9 mouse cellular contexts compared by ENCODE assay signal in the genomic region with DNA sequence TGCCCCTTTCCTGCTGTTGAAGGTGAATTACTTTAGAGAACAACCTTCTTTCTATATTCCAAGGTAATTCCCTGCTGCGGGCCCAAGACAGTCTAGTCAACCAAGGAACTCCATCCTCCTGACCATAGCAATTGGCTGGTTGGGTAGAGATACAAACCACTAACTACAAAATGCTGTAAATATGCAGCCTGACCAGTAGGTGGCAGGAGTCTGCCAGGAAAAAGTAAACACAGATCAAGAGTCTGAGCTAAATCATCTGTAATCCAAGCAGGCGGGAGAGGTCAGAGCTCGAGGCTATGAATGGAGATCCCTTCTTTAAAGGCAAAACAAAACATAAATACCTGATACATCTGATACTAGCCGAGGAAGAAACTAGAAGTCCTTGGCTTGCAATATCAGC. TPM values are rescaled to one million over a fixed set of nuclear protein-coding genes. Genes with fewer than 3 reads are reported as not detected.
A peak's percentile ranks its signal among the peaks of the same experiment; 100 is the strongest.
DNase-seq lines count a peak whose midpoint lies in the region; ATAC-seq and TF ChIP-seq lines count a peak whose summit lies in the region.
"Had no signal": no experiment of that assay in that cellular context is flagged by ENCODE, and none has a peak within 500 bp of the region (broad histone marks: within the 10 kb centered on the region; RNA-seq: fewer than 3 reads in every experiment).

No protein-coding gene starts in this region.

- H3K36me3 ChIP-seq in heart, postnatal 0 days (replicated peaks; ENCODE audit: control insufficient read depth, insufficient read depth, low read length) = peaks cover 44% of the 10 kb centered on the region
- H3K36me3 ChIP-seq in heart, embryonic 12.5 days = peaks cover 50% of the 10 kb centered on the region
- H3K36me3 ChIP-seq in embryonic facial prominence, embryonic 14.5 days (ENCODE audit: control insufficient read depth, insufficient read depth, low read length) = peaks cover 34% of the 10 kb centered on the region
- H3K36me3 ChIP-seq in kidney, embryonic 14.5 days (ENCODE audit: control insufficient read depth, insufficient read depth, low read length) = peaks cover 22% of the 10 kb centered on the region
- peaks cover 6% of the 10 kb centered on the region; the same call in 1 of the 2 replicates for H3K36me3 ChIP-seq in lung, postnatal 0 days (ENCODE audit: insufficient read depth, low read length)

- TF ChIP-seq CTCF in heart, postnatal 0 days (IDR thresholded peaks at IDR 0.05; ENCODE audit: low read depth) = peak; percentile 86
- TF ChIP-seq CTCF in lung, postnatal 0 days (IDR thresholded peaks at IDR 0.05) = peak; percentile 91

- peak; percentile 76 for DNase-seq in heart, postnatal 0 days (ENCODE audit: low spot score)
- peak; percentile 59 for DNase-seq in CD4-positive helper T cell, adult 2 months (ENCODE audit: low read depth, low spot score)
- peak; percentile 79 for DNase-seq in brain, adult 2 months (ENCODE audit: low read depth, low spot score)
- DNase-seq in embryonic facial prominence, embryonic 14.5 days (ENCODE audit: low spot score) = peak; percentile 74
- peak; percentile 85 for DNase-seq in lung, postnatal 0 days (ENCODE audit: low spot score)
- peak; percentile 30 to 32 for DNase-seq in spleen, postnatal 36 days (ENCODE audit: low spot score in 2 of 2)

- H3K27me3 ChIP-seq in heart, postnatal 0 days (ENCODE audit: control insufficient read depth, insufficient read depth, low read length) = no peaks in the 10 kb centered on the region
- no peaks in the 10 kb centered on the region for H3K27me3 ChIP-seq in heart, embryonic 12.5 days (replicated peaks)
- no peaks in the 10 kb centered on the region for H3K27me3 ChIP-seq in embryonic facial prominence, embryonic 14.5 days (replicated peaks; ENCODE audit: control insufficient read depth, insufficient read depth, low read length)
- H3K27me3 ChIP-seq in kidney, embryonic 14.5 days (ENCODE audit: control insufficient read depth, insufficient read depth, low read length) = no peaks in the 10 kb centered on the region
- H3K27me3 ChIP-seq in lung, postnatal 0 days (replicated peaks; ENCODE audit: insufficient read depth, low read length) = no peaks in the 10 kb centered on the region
- H3K27me3 ChIP-seq: stomach, embryonic 15.5 days had no signal

- H3K9ac ChIP-seq in heart, postnatal 0 days (replicated peaks; ENCODE audit: low read depth, low read length) = no peak overlapping the region
- H3K9ac ChIP-seq in heart, embryonic 12.5 days = no peak overlapping the region
- no peak overlapping the region for H3K9ac ChIP-seq in embryonic facial prominence, embryonic 14.5 days (ENCODE audit: low read depth, low read length)
- no peak overlapping the region for H3K9ac ChIP-seq in kidney, embryonic 14.5 days (ENCODE audit: low read depth, low read length)
- no peak overlapping the region for H3K9ac ChIP-seq in lung, postnatal 0 days (replicated peaks; ENCODE audit: low read depth)
- H3K9ac ChIP-seq: stomach, embryonic 15.5 days had no signal

- no peak overlapping the region for H3K4me2 ChIP-seq in heart, postnatal 0 days (ENCODE audit: low read depth, low read length)
- no peak overlapping the region for H3K4me2 ChIP-seq in heart, embryonic 12.5 days
- no peak overlapping the region for H3K4me2 ChIP-seq in embryonic facial prominence, embryonic 14.5 days (ENCODE audit: low read depth, low read length)
- H3K4me2 ChIP-seq in kidney, embryonic 14.5 days (replicated peaks; ENCODE audit: low read depth, low read length) = no peak overlapping the region
- no peak overlapping the region for H3K4me2 ChIP-seq in lung, postnatal 0 days (replicated peaks; ENCODE audit: low read depth, low read length)
- H3K4me2 ChIP-seq: stomach, embryonic 15.5 days had no signal

- peak; percentile 67; the same call in 1 of the 2 replicates for ATAC-seq in heart, postnatal 0 days (ENCODE audit: insufficient read depth, low read depth)
- ATAC-seq in heart, embryonic 12.5 days (ENCODE audit: insufficient number of reproducible peaks, low FRiP score) = no peak
- ATAC-seq in embryonic facial prominence, embryonic 14.5 days (ENCODE audit: low read depth) = 0 out of 2 replicates have a peak, but pooled peaks have one; percentile 33
- 0 out of 2 replicates have a peak, but pooled peaks have one; percentile 49 for ATAC-seq in kidney, embryonic 14.5 days (ENCODE audit: low FRiP score, low TSS enrichment)
- peak; percentile 40; the same call in 1 of the 2 replicates for ATAC-seq in lung, postnatal 0 days

- H3K9me3 ChIP-seq in heart, postnatal 0 days (replicated peaks; ENCODE audit: control insufficient read depth, low read length) = no peaks in the 10 kb centered on the region
- H3K9me3 ChIP-seq in heart, embryonic 12.5 days (replicated peaks) = no peaks in the 10 kb centered on the region
- H3K9me3 ChIP-seq in embryonic facial prominence, embryonic 14.5 days (ENCODE audit: control insufficient read depth, low read length) = no peaks in the 10 kb centered on the region
- H3K9me3 ChIP-seq in kidney, embryonic 14.5 days (ENCODE audit: control insufficient read depth, low read length) = no peaks in the 10 kb centered on the region
- H3K9me3 ChIP-seq in lung, postnatal 0 days (ENCODE audit: low read length) = no peaks in the 10 kb centered on the region
- H3K9me3 ChIP-seq: stomach, embryonic 15.5 days had no signal

- no peak for TF ChIP-seq EP300 in heart, postnatal 0 days (IDR thresholded peaks at IDR 0.05; ENCODE audit: low read depth)
- no peak for TF ChIP-seq EP300 in lung, postnatal 0 days (IDR thresholded peaks at IDR 0.05)

- H3K4me3 ChIP-seq in heart, postnatal 0 days (ENCODE audit: low read depth, low read length) = no peak overlapping the region
- no peak overlapping the region for H3K4me3 ChIP-seq in heart, embryonic 12.5 days
- no peak overlapping the region for H3K4me3 ChIP-seq in embryonic facial prominence, embryonic 14.5 days (ENCODE audit: low read depth, low read length)
- no peak overlapping the region for H3K4me3 ChIP-seq in kidney, embryonic 14.5 days (ENCODE audit: low read length)
- no peak overlapping the region for H3K4me3 ChIP-seq in lung, postnatal 0 days (ENCODE audit: low read depth, low read length)
- H3K4me3 ChIP-seq: stomach, embryonic 15.5 days had no signal

- H3K27ac ChIP-seq in heart, postnatal 0 days (ENCODE audit: low read depth) = no peak overlapping the region
- H3K27ac ChIP-seq in heart, embryonic 12.5 days (ENCODE audit: poor library complexity, severe bottlenecking) = no peak overlapping the region
- no peak overlapping the region for H3K27ac ChIP-seq in embryonic facial prominence, embryonic 14.5 days (replicated peaks; ENCODE audit: low read depth, low read length)
- H3K27ac ChIP-seq in kidney, embryonic 14.5 days (ENCODE audit: low read depth, low read length) = no peak overlapping the region
- H3K27ac ChIP-seq in lung, postnatal 0 days (ENCODE audit: low read length) = no peak overlapping the region
- H3K27ac ChIP-seq: stomach, embryonic 15.5 days had no signal

- 22% methylated on average over 4 of the region's 4 CpGs for WGBS in heart, postnatal 0 days
- 27% methylated on average over 4 of the region's 4 CpGs for WGBS in heart, embryonic 12.5 days
- WGBS in embryonic facial prominence, embryonic 14.5 days = 18% methylated on average over 4 of the region's 4 CpGs
- WGBS in kidney, embryonic 14.5 days = 23% methylated on average over 4 of the region's 4 CpGs
- WGBS in lung, postnatal 0 days = 23% methylated on average over 4 of the region's 4 CpGs

- no peaks in the 10 kb centered on the region for H3K4me1 ChIP-seq in heart, postnatal 0 days (ENCODE audit: control insufficient read depth, insufficient read depth)
- H3K4me1 ChIP-seq in heart, embryonic 12.5 days (replicated peaks) = 0 out of 2 replicates have a peak, but pooled peaks cover 5% of the 10 kb centered on the region
- no peaks in the 10 kb centered on the region for H3K4me1 ChIP-seq in embryonic facial prominence, embryonic 14.5 days (ENCODE audit: control insufficient read depth, insufficient read depth, low read length)
- H3K4me1 ChIP-seq in kidney, embryonic 14.5 days (ENCODE audit: control insufficient read depth, insufficient read depth, low read length) = no peaks in the 10 kb centered on the region
- no peaks in the 10 kb centered on the region for H3K4me1 ChIP-seq in lung, postnatal 0 days (ENCODE audit: insufficient read depth, low read depth, low read length)

RNA-seq across cellular contexts. Expression of a gene that starts 18.1 kb away (rescaled TPM):
- total RNA-seq in heart, postnatal 0 days (2014; rRNA removed; ENCODE audit: low replicate concordance) = 19.6 and 20.0 TPM in 2 replicates
- polyA plus RNA-seq in heart, postnatal 0 days (2015; fragmentation: Nextera tagmentation; extraction: Ambion mirVana) = 39.6 and 46.8 TPM in 2 replicates
- 46.2 and 48.2 TPM in 2 replicates for polyA plus RNA-seq in heart, embryonic 12.5 days (2016; fragmentation: Nextera tagmentation; extraction: Ambion mirVana)
- 73.3 and 75.2 TPM in 2 replicates for polyA plus RNA-seq in embryonic facial prominence, embryonic 14.5 days (2014; fragmentation: Nextera tagmentation; extraction: Ambion mirVana)
- 74.2 and 90.7 TPM in 2 replicates for polyA plus RNA-seq in kidney, embryonic 14.5 days (2014; fragmentation: Nextera tagmentation; extraction: Ambion mirVana)
- polyA plus RNA-seq in lung, postnatal 0 days (2015; fragmentation: Nextera tagmentation; extraction: Ambion mirVana) = 48.2 and 54.1 TPM in 2 replicates

RNA-seq across cellular contexts. Expression of a gene that starts 18.2 kb away (rescaled TPM):
- 36.8 and 39.2 TPM in 2 replicates for total RNA-seq in heart, postnatal 0 days (2014; rRNA removed; ENCODE audit: low replicate concordance)
- polyA plus RNA-seq in heart, postnatal 0 days (2015; fragmentation: Nextera tagmentation; extraction: Ambion mirVana) = 41.2 and 41.4 TPM in 2 replicates
- 84.5 and 85.5 TPM in 2 replicates for polyA plus RNA-seq in heart, embryonic 12.5 days (2016; fragmentation: Nextera tagmentation; extraction: Ambion mirVana)
- polyA plus RNA-seq in embryonic facial prominence, embryonic 14.5 days (2014; fragmentation: Nextera tagmentation; extraction: Ambion mirVana) = 119 and 134 TPM in 2 replicates
- polyA plus RNA-seq in kidney, embryonic 14.5 days (2014; fragmentation: Nextera tagmentation; extraction: Ambion mirVana) = 186 and 189 TPM in 2 replicates
- 52.9 and 54.7 TPM in 2 replicates for polyA plus RNA-seq in lung, postnatal 0 days (2015; fragmentation: Nextera tagmentation; extraction: Ambion mirVana)

RNA-seq across cellular contexts. Expression of a gene that starts 33.2 kb away (rescaled TPM):
- not detected in 2 replicates for total RNA-seq in heart, postnatal 0 days (2014; rRNA removed; ENCODE audit: low replicate concordance)
- 2.1 and 2.8 TPM in 2 replicates for polyA plus RNA-seq in heart, postnatal 0 days (2015; fragmentation: Nextera tagmentation; extraction: Ambion mirVana)
- 0.88 and 1.5 TPM in 2 replicates for polyA plus RNA-seq in heart, embryonic 12.5 days (2016; fragmentation: Nextera tagmentation; extraction: Ambion mirVana)
- not detected in 2 replicates for polyA plus RNA-seq in embryonic facial prominence, embryonic 14.5 days (2014; fragmentation: Nextera tagmentation; extraction: Ambion mirVana)
- polyA plus RNA-seq in kidney, embryonic 14.5 days (2014; fragmentation: Nextera tagmentation; extraction: Ambion mirVana) = not detected in 2 replicates
- 0.25 and 0.50 TPM in 2 replicates for polyA plus RNA-seq in lung, postnatal 0 days (2015; fragmentation: Nextera tagmentation; extraction: Ambion mirVana)
- polyA plus RNA-seq: stomach, embryonic 15.5 days had no signal

RNA-seq across cellular contexts. Expression of a gene that starts 33.3 kb away (rescaled TPM):
- 2,071 and 3,924 TPM in 2 replicates for total RNA-seq in heart, postnatal 0 days (2014; rRNA removed; ENCODE audit: low replicate concordance)
- 10,729 and 11,746 TPM in 2 replicates for polyA plus RNA-seq in heart, postnatal 0 days (2015; fragmentation: Nextera tagmentation; extraction: Ambion mirVana)
- polyA plus RNA-seq in heart, embryonic 12.5 days (2016; fragmentation: Nextera tagmentation; extraction: Ambion mirVana) = 762 and 794 TPM in 2 replicates
- polyA plus RNA-seq in embryonic facial prominence, embryonic 14.5 days (2014; fragmentation: Nextera tagmentation; extraction: Ambion mirVana) = 89.0 and 117 TPM in 2 replicates
- polyA plus RNA-seq in kidney, embryonic 14.5 days (2014; fragmentation: Nextera tagmentation; extraction: Ambion mirVana) = 15.7 and 16.0 TPM in 2 replicates
- 88.3 and 112 TPM in 2 replicates for polyA plus RNA-seq in lung, postnatal 0 days (2015; fragmentation: Nextera tagmentation; extraction: Ambion mirVana)

Comparison
In these comparisons a context has a peak if more than half of its experiments do, and no peak if none do; other contexts are left out.
1. DNase-seq: peak in every context shown above with its lines; median percentile 85 in lung, postnatal 0 days; 79 in brain, adult 2 months; 76 in heart, postnatal 0 days; 74 in embryonic facial prominence, embryonic 14.5 days; 59 in CD4-positive helper T cell, adult 2 months; 31 in spleen, postnatal 36 days.